Mouse (Mus musculus): Measurements from ENCODE around the gene Flt3l. TPM values are rescaled to one million over a fixed set of nuclear protein-coding genes. Genes with fewer than 3 reads are reported as not detected.

The Flt3l gene
- total RNA-seq, 2 experiments from 2014 or later, result 2.7 to 3.3 TPM

GRCm38 (mm10) chr7:45091001-45091990, 44.9 kb downstream of the Flt3l start:
- DNase-seq (ENCODE audit: extremely low spot score in 1 of 2, low spot score in 2 of 2), result peak in 1 of 2 experiments; percentile 45
- intact Hi-C loops (cut with DNase I), result no loop called here

GRCm38 (mm10) chr7:45090251-45090977, 45.8 kb downstream of the Flt3l start:
- intact Hi-C loops (cut with DNase I), result no loop called here
- DNase-seq (ENCODE audit: extremely low spot score in 1 of 2, low spot score in 2 of 2), result no peak

- intact Hi-C loops (cut with DNase I), result no loop called here
These were observed 47.6 kb downstream of the Flt3l start for GRCm38 (mm10) chr7:45088597-45088996.

GRCm38 (mm10) chr7:45086084-45086483, 50.1 kb downstream of the Flt3l start:
- intact Hi-C loops (cut with DNase I), result no loop called here
- DNase-seq (ENCODE audit: extremely low spot score in 1 of 2, low spot score in 2 of 2), result no peak

More at GRCm38 (mm10) chr7:45088597-45088996, 47.6 kb downstream of the Flt3l start:
- DNase-seq (ENCODE audit: extremely low spot score in 1 of 2, low spot score in 2 of 2), result peak in 1 of 2 experiments; percentile 26

- intact Hi-C loops (cut with DNase I), result loop anchor here (5.0 kb wide), 2 partner anchors 44 to 114 kb away; partner anchors contain the start of gene Rpl13a
- DNase-seq (ENCODE audit: extremely low spot score in 1 of 2, low spot score in 2 of 2), result peak in 1 of 2 experiments; percentile 29
These were observed 52.8 kb downstream of the Flt3l start for GRCm38 (mm10) chr7:45083300-45083890.

- intact Hi-C loops (cut with DNase I), result loop anchor here (5.0 kb wide), 2 partner anchors 45 to 115 kb away; partner anchors contain the start of gene Rpl13a
- DNase-seq (ENCODE audit: extremely low spot score in 1 of 2, low spot score in 2 of 2), result peak in 1 of 2 experiments; percentile 92
These were observed 53.6 kb downstream of the Flt3l start for GRCm38 (mm10) chr7:45082401-45083299.

- peak in 1 of 2 experiments; percentile 43 for DNase-seq (ENCODE audit: extremely low spot score in 1 of 2, low spot score in 2 of 2)
- intact Hi-C loops (cut with DNase I), result loop anchor here (5.0 kb wide), 2 partner anchors 46 to 116 kb away; partner anchors contain the start of gene Rpl13a
These were observed 55.2 kb downstream of the Flt3l start for GRCm38 (mm10) chr7:45081016-45081415.

GRCm38 (mm10) chr7:45079856-45080255, 56.4 kb downstream of the Flt3l start:
- intact Hi-C loops (cut with DNase I), result loop anchor here (5.0 kb wide), 2 partner anchors 47 to 117 kb away; partner anchors contain the start of gene Rpl13a
- peak; percentile 85 to 89 for DNase-seq (ENCODE audit: extremely low spot score in 1 of 2, low spot score in 2 of 2)

Small RNA genes within 50 kb of the gene (microRNA-seq; reads per million reads assigned to microRNA genes)
- gene Mir150 (736 reads per million, percentile 74 among the genes with 10 or more reads in this experiment), gene Mir5121 (29.0 reads per million, percentile 45 among the genes with 10 or more reads in this experiment), gene Mir7055 (2.3 reads per million)

Other genes with a start within 250 kb of the Flt3l start
- gene Med25, start 243.7 kb downstream of the Flt3l start, total RNA-seq (2021), result 100 to 1,000 TPM in 1 of 2 experiments, 10 to 100 TPM in 1; 98.0 to 110 TPM
- 10 to 100 TPM; 17.8 to 19.0 TPM for gene Fuz, start 240.4 kb downstream of the Flt3l start, total RNA-seq (2021)
- gene Ap2a1, start 206.9 kb downstream of the Flt3l start, total RNA-seq (2021), result 100 to 1,000 TPM; 356 to 358 TPM
- 1 to 10 TPM; 1.0 to 1.7 TPM for gene Tsks, start 193.2 kb downstream of the Flt3l start, total RNA-seq (2021)
- 10 to 100 TPM; 93.4 to 95.5 TPM for gene Cpt1c, start 161.6 kb downstream of the Flt3l start, total RNA-seq (2021)
- 100 to 1,000 TPM; 253 to 257 TPM for gene Prmt1, start 149.9 kb downstream of the Flt3l start, total RNA-seq (2021)
- gene Irf3, start 138.8 kb downstream of the Flt3l start, total RNA-seq (2021), result 10 to 100 TPM; 25.5 to 32.2 TPM
- gene Bcl2l12, start 137.7 kb downstream of the Flt3l start, total RNA-seq (2021), result 1 to 10 TPM; 3.8 to 5.1 TPM
- gene Scaf1, start 120.1 kb downstream of the Flt3l start, total RNA-seq (2021), result 100 to 1,000 TPM; 156 to 160 TPM
- 1 to 10 TPM; 8.7 to 9.6 TPM for gene Rras, start 118.5 kb downstream of the Flt3l start, total RNA-seq (2021)
- 10 to 100 TPM; 67.4 to 68.0 TPM for gene Prr12, start 83.6 kb downstream of the Flt3l start, total RNA-seq (2021)
- 10 to 100 TPM; 50.1 to 52.3 TPM for gene Nosip, start 74.0 kb downstream of the Flt3l start, total RNA-seq (2021)
- 1 to 10 TPM; 5.3 to 9.0 TPM for gene Prrg2, start 73.8 kb downstream of the Flt3l start, total RNA-seq (2021)
- 1 to 10 TPM; 6.4 to 7.5 TPM for gene Rcn3, start 44.2 kb downstream of the Flt3l start, total RNA-seq (2021)
- gene Fcgrt, start 32.6 kb downstream of the Flt3l start, total RNA-seq (2021), result 10 to 100 TPM; 16.5 to 18.7 TPM
- gene Rps11, start 12.0 kb downstream of the Flt3l start, total RNA-seq (2021), result 100 to 1,000 TPM; 482 to 530 TPM
- 100 to 1,000 TPM; 739 TPM for gene Rpl13a, start 7.7 kb downstream of the Flt3l start, total RNA-seq (2021)
- not detected for gene Gm45713, start 201 bp downstream of the Flt3l start, total RNA-seq (2021)
- 10 to 100 TPM; 60.0 to 66.7 TPM for gene Pih1d1, start 17.9 kb upstream of the Flt3l start, total RNA-seq (2021)
- 10 to 100 TPM; 13.3 to 16.7 TPM for gene Aldh16a1, start 18.2 kb upstream of the Flt3l start, total RNA-seq (2021)
- gene Slc17a7, start 27.5 kb upstream of the Flt3l start, total RNA-seq (2021), result 1,000 to 10,000 TPM; 1,057 to 1,070 TPM
- under 1 TPM in 1 of 2 experiments, not detected in 1; 0.17 TPM for gene Gfy, start 43.1 kb upstream of the Flt3l start, total RNA-seq (2021)
- gene Pth2, start 44.6 kb upstream of the Flt3l start, total RNA-seq (2021), result not detected
- 1 to 10 TPM; 2.0 to 2.3 TPM for gene Ccdc155, start 68.5 kb upstream of the Flt3l start, total RNA-seq (2021)
- gene Dkkl1, start 75.7 kb upstream of the Flt3l start, total RNA-seq (2021), result 10 to 100 TPM; 16.3 to 18.7 TPM
- gene Tead2, start 79.3 kb upstream of the Flt3l start, total RNA-seq (2021), result 1 to 10 TPM; 6.6 to 6.8 TPM
- gene Cd37, start 102.7 kb upstream of the Flt3l start, total RNA-seq (2021), result 1 to 10 TPM; 4.1 to 4.3 TPM
- gene Slc6a16, start 104.7 kb upstream of the Flt3l start, total RNA-seq (2021), result 1 to 10 TPM; 1.4 to 1.7 TPM
- under 1 TPM; 0.41 to 0.60 TPM for gene Slc6a21, start 141.1 kb upstream of the Flt3l start, total RNA-seq (2021)
- gene Trpm4, start 197.3 kb upstream of the Flt3l start, total RNA-seq (2021), result 10 to 100 TPM; 20.5 to 32.2 TPM
- gene Hrc, start 198.9 kb upstream of the Flt3l start, total RNA-seq (2021), result 1 to 10 TPM in 1 of 2 experiments, under 1 TPM in 1; 0.99 to 1.3 TPM
- gene Ppfia3, start 230.6 kb upstream of the Flt3l start, total RNA-seq (2021), result 100 to 1,000 TPM; 142 to 147 TPM
- 100 to 1,000 TPM; 176 to 192 TPM for gene Lin7b, start 234.2 kb upstream of the Flt3l start, total RNA-seq (2021)

Measured in left cerebral cortex, postnatal 10 days (tissue).